Mouse (Mus musculus): ENCODE measurements around the gene Gpr4.

- no peak for TF ChIP-seq ZC3H11A (IDR thresholded peaks at IDR 0.05; ENCODE audit: borderline replicate concordance, low read depth, low read length)
- no peak for TF ChIP-seq ZNF384 (IDR thresholded peaks at IDR 0.05; ENCODE audit: low read depth, low read length)
Observed at GRCm38 (mm10) chr7:19180862-19181429, 31.4 kb upstream of the Gpr4 start.
